Mouse (Mus musculus) midbrain, embryonic 10.5 days (tissue): Measurements from ENCODE around the gene App. TPM values are rescaled to one million over a fixed set of nuclear protein-coding genes. Genes with fewer than 3 reads are reported as not detected.

ENCODE experiments used
- DNase-seq: peaks from one replicate; pipeline ENCODE4 v3.0.0-alpha.2; 2017; ENCODE audit warnings: low spot score
- H3K27ac ChIP-seq: fragments of 300-500 bp; sonication (generic); replicated peaks from 2 replicates; pipeline ENCODE4 v1.5.1; 2016; ENCODE audit warnings: mild to moderate bottlenecking
- H3K27me3 ChIP-seq: fragments of 300-500 bp; sonication (generic); 2 replicates; pipeline ENCODE4 v1.6.1; 2016; ENCODE audit warnings: low read depth, mild to moderate bottlenecking; ENCODE audit not compliant: poor library complexity, severe bottlenecking
- H3K36me3 ChIP-seq: fragments of 300-500 bp; sonication (generic); 2 replicates; pipeline ENCODE4 v1.6.1; 2016; ENCODE audit warnings: mild to moderate bottlenecking, moderate library complexity
- H3K4me1 ChIP-seq: fragments of 300-500 bp; sonication (generic); 2 replicates; pipeline ENCODE4 v1.6.1; 2016
- H3K4me3 ChIP-seq: fragments of 300-500 bp; sonication (generic); 2 replicates; pipeline ENCODE4 v1.5.1; 2016; ENCODE audit warnings: mild to moderate bottlenecking, moderate library complexity
- H3K9me3 ChIP-seq: fragments of 300-500 bp; sonication (generic); replicated peaks from 2 replicates; pipeline ENCODE4 v1.6.1; 2016; ENCODE audit warnings: mild to moderate bottlenecking
- WGBS: fragments of 180-500 bp; shearing (Covaris S2); methylation state at CpG from one replicate; pipeline ENCODE4 v1.1.7; 2016; 5-methylcytosine and 5-hydroxymethylcytosine counted together
- polyA plus RNA-seq: library from polyadenylated mRNA; unstranded; fragments of >200 nt; fragmentation: Nextera tagmentation; extraction: Ambion mirVana; gene quantifications from 2 replicates; pipeline ENCODE4 v1.2.1, GENCODE M21; 2016

The App gene
- polyA plus RNA-seq, 1 experiment from 2014 or later: 107 TPM

DNA sequence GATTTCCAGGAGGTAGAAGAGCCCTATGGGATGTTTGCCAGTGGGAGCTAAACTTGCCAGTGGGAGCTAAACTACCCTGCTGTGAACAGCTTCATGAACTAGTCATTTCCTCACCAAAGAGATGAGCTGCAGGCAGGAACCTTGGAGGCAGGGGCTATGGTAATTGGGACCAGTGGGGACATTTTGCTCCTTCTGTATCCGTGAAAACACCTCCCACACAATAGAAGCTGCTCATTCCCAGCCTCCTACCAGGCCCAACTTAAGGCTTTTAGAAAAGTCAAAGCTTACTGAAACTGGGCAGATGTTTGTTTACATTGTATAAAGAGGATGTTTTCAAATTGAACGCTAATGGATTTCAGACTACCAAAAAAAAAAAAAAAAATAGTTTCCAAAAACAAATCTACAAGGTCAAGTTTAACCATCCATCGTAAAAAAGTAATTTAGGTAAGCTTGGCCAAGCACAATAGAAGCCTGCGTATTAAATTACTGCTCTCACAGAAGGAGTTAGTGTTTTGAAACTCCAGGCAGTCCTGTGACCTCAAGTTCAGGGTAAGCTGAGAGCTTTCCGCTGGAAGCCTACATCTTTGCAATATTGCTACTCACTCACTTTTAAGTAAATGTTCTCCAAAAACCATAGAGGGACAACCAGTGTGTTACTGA, 253.8 kb downstream of the App start:
- H3K27ac ChIP-seq: no peak overlapping the region

DNA sequence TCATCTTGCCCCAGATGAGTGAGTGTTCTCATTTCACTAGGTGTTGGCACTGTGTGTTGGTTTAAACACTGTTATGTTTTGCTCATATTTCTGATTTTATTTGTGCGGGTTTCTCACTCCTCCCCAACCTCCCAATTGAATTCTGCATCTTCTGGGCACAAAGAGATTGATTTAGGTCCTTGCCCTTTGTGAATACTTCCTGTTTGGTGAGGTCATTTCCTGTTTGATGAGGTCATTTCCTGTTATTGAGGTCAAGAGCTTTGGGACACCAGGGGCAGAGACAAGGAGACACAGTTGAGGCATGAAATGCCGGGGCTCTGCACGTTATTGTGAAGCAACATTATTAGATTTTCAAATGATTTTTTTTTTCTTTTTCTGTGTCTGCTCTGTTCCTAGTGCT, 254.5 kb downstream of the App start:
- no peak for DNase-seq
- Histone ChIP-seq H3K27ac (no peak overlapping the region), H3K4me3 (no peak overlapping the region), H3K9me3 (no peaks in the 10 kb centered on the region), H3K4me1 (peaks cover 17% of the 10 kb centered on the region), H3K27me3 (no peaks in the 10 kb centered on the region), H3K36me3 (no peaks in the 10 kb centered on the region)
- WGBS: 86% methylated on average over 3 of the region's 3 CpGs

More for the DNA sequence above, 253.8 kb downstream of the App start:
- WGBS: 51% methylated on average over 5 of the region's 5 CpGs
- Histone ChIP-seq H3K36me3 (no peaks in the 10 kb centered on the region), H3K9me3 (no peaks in the 10 kb centered on the region), H3K4me1 (peaks cover 17% of the 10 kb centered on the region), H3K4me3 (no peak overlapping the region), H3K27me3 (no peaks in the 10 kb centered on the region)
- no peak for DNase-seq

DNA sequence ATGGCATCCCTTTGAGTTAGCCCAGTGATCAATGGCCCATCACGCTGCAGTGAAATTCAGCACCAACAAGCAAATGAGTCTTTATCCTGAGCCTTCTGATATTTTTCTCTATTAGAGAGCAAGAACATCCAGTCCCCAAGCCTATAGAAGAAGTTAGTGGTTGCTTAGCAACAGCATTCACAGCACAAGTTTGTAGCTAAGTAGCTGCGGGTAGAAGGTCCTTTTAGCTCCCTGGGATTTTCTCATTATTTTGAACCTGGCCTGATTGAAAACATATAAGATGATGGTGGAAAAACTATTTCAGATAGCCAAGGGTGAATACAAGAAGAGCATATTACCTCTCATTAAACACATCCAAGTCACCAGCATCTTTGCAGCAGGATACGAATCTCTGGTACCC, 256.8 kb downstream of the App start:
- Histone ChIP-seq H3K27ac (no peak overlapping the region), H3K27me3 (no peaks in the 10 kb centered on the region), H3K4me1 (peaks cover 17% of the 10 kb centered on the region), H3K36me3 (no peaks in the 10 kb centered on the region), H3K4me3 (no peak overlapping the region), H3K9me3 (no peaks in the 10 kb centered on the region)
- no peak for DNase-seq
- WGBS: 57% methylated on average over 3 of the region's 3 CpGs

DNA sequence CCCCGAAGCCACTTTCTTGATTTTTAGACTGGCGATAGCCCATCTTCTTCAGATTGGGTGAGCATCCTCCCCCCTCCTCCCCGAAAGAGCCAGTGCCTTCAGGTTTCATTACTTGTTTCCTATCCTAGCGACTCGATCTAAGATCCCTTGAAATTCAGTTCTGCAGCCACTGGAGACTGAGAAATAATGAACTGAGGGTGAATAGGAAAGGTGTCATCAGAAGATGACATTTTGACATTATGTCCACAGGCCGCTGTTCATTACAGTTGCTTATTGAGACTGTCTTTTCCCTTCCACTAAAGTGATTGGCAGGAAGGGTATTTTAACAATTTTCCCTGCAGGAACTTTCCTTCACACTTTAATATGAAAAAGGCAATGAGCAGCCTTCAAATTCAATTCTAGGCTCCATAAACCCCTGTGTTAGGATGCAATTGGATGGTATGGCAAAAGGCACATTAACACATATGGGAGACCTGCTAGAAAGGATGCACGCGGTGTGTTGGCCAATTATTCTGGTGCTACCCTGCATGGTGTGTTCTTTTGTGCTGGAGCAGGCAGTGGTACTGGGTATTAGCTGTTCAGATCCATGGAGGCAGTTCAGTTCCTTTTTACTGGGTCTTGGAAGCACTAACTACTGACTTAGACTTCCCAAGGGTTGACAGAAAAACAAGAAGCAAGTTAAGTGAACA, 261.9 kb downstream of the App start:
- Histone ChIP-seq H3K27ac (no peak overlapping the region), H3K27me3 (no peaks in the 10 kb centered on the region), H3K9me3 (no peaks in the 10 kb centered on the region), H3K4me1 (peaks cover 2% of the 10 kb centered on the region), H3K36me3 (no peaks in the 10 kb centered on the region), H3K4me3 (no peak overlapping the region)
- 92% methylated on average over 8 of the region's 8 CpGs for WGBS
- no peak for DNase-seq

DNA sequence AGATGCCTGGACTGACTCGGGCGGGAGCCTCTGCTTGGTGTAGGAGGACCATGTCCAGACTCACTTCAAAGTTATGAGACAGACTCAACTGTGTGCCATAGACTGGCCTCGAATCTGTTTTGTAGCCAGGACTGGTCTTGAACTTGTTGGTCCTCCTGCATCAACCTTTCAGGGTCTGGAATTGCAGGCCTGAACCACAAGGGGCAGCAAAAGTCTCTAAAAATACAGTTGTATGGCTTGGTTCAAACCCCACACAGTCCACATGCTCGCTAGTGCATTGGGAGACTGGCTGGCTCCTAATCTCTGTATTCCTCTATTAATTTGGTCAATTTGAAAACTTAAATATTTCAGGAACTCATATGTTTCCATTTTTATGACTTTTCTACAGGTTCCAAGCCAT, 270.6 kb downstream of the App start:
- no peaks in the 10 kb centered on the region for H3K36me3 ChIP-seq
- DNase-seq: no peak
- 89% methylated on average over 4 of the region's 4 CpGs for WGBS
- H3K27me3 ChIP-seq: no peaks in the 10 kb centered on the region
- no peaks in the 10 kb centered on the region for H3K9me3 ChIP-seq
- no peak overlapping the region for H3K4me3 ChIP-seq
- H3K4me1 ChIP-seq: no peaks in the 10 kb centered on the region
- no peak overlapping the region for H3K27ac ChIP-seq
